Mouse (Mus musculus): ENCODE measurements around the gene Fam214a.
A peak's percentile ranks its signal among the peaks of the same experiment; 100 is the strongest.

Gene Fam214a

DNA sequence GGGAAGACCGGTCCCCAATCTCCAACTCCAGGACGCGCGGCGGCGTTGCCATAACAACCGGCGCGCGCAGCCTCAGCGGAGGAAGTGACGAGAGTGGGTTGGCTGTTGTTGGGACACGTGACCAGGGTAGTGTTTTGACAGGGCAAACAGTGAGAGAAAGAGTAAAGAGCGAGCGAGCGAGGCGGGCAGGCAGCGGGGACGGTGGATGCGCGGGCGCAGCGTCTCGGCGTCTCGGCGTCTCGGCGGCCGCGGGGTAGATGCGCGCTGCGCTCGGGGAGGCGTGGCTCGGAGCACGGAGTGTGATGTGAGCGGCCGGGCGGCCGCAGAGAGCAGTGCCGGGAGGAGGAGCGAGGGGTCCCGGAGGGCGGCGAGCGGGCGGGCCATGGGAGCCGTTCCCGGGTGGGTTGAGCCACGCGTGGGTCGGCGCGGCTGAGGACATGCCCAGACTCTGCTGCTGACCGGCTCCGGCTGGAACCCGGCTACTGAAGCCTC lies at the start of gene Fam214a:
Gene Fam214a (plus strand): TSS at position 129 of the 492 bp plus-strand sequence.
- DNase-seq (ENCODE audit: low read depth, low spot score) = peak; percentile 94

DNA sequence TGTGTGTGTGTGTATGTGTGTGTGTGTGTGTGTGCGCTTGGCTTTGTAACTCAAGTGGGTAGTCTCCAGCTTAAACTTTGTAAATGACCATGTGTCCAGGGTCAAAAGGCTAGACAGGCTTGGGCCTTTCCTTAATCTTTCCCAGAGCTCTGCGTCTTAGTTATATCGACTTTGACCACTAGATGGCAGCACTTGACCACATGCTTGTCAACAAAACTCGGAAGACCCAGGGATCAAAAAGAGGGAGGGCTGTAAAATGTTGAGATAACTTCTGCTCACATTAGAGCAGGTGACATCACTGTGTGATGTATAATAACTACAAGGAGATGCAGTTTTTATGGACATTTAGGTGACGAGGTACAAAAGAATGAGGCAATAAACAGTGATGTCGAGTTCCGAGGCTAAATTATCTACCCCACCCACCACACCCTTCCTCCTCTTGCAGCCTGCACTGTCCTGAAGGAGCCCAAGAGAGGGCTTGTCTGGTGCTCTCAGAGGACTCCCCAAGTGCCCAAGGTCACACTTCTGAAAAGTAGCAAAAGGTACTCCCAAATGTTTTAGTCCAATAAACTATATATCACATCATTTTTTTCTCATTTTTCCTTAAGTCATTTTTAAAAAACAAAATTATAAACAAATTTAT lies 47.7 kb upstream of the Fam214a start:
- peak; percentile 82 for DNase-seq (ENCODE audit: low read depth, low spot score)

DNA sequence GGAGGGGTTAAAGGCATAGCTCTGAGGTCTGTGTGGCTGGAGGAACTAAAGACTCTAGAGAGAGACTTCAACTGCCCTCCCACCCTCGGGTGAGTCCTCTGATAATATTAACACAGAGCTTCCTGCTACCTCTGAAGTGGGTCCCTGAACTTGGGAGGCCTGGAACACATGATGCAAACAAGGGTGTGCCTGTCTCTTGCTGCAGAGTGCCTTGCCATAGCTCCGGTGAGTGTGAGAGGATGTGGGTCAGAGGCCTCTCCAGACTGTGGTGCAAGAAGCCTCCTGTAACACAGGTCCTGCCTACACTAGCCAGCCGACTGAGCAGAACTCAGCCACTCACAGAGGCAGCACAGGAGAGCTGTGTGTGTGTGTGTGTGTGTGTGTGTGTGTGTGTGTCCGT lies 45.7 kb upstream of the Fam214a start:
- no peak for DNase-seq (ENCODE audit: low read depth, low spot score)

DNA sequence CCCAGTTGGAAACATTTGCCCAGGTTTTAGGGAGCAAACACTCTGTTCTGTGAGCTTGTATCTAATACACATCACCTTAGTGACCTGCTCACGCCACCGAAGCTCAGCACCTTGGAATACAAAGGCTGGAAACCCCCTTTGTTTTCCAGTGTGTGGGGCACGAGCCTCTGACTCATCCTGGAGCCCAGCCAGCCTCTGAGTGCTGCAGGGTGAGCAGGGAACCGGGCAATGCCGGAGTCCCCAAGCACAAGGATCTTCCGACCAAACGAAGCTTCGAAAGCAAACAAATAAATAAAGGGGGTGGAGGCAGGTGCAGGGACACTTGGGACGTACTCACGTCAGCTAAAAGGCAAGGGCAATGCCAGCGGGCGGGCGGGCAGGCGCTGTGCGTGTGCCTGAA lies 43.4 kb upstream of the Fam214a start:
- DNase-seq (ENCODE audit: low read depth, low spot score) = no peak

DNA sequence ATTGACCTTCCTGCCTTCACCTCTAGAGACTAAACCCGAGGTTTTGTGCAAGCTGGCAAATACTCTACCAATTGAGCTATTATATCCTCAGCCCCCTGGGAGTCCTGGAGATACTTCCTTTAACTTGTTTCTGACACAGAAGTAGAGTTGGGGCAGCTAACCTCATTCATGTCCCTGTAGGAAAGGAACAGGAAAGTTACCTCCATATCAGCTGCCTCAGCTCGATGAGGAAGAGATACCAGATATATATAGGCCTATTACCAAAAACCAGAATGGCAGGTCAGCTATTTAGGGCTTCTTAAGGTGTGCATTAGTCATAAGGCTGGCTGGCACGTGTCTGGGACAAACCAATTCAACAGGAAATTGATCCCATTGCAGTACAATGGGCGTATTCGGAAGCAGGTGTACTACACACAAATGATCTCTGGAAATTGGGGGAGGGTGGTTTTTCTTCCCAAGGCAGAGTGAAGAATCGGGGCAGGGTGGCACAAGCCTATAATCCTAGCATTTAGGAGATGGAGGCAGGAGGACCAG lies 42.4 kb upstream of the Fam214a start:
- DNase-seq (ENCODE audit: low read depth, low spot score) = no peak

DNA sequence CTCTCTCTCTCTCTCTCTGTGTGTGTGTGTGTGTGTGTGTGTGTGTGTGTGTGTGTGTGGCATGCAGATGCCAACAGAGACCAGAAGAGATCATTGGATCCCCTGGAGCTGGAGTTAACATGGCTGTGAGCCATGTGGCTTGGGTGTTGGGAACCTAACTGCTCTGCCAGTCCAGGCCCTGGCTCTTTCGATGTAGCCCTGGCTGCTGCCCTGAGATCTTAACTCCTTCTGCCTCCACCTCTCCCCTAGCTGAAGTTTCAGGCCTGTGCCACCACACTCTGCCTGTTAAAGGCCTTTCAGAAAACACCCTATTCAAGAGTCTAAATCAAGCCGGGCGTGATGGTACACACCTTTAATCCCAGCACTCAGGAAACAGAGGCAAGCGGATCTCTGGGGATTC lies 41.3 kb upstream of the Fam214a start:
- DNase-seq (ENCODE audit: low read depth, low spot score) = no peak

DNA sequence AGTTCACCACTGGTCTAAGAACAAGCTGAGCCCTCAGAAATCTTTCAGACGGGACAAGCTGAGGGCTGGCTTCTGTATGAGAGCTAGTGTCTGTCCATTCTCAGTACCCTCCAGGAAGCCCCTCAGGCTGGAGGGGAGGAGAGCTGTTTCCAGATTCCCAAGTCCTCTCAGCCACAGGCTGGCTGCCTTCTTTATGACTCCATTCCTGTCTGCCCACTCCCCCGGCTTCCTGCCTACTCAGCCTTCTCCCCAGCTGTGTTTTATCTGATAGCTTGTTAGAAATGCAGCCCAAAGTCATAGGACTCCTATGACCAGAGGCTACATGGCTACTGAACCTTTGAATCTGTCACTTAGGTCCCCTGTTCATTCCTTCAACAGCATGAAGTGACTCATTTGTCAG lies 40.8 kb upstream of the Fam214a start:
- peak; percentile 21 for DNase-seq (ENCODE audit: low read depth, low spot score)

DNA sequence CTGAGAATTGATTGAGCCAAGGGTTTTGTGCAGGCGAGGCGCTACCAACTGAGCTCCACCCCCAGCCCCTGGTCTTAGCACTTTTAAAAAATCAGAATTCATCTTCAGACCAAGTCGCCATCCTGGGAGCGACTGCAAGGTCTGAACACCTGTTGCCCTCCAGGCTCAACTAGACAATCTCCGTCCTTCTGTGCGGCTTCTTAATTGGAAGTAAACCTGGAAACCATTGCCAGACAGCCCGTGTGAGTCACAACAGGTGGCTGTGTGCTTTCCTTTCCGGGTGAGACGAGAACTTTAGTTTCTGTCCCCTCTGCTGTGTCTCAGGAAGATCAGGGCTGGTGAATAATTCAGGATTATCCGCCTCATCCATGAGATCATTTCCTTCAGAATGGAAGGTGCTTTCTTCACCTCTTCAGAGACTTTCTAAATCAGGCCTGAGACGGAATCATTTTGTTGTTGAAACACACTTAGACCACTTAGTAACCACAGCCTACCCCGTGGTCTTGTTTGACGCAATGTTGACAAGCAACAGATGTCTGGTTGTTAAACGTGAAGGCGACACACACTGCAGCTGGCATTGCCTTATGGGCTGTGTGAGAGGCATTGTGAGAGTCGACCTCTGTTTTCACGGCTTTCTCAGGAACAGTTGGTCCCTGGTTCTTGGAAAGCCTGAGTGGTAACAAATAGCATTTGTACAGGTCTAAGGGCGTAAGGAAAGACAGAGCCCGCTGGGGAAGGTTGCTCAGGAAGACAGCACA lies 39.9 kb upstream of the Fam214a start:
- DNase-seq (ENCODE audit: low read depth, low spot score) = no peak

DNA sequence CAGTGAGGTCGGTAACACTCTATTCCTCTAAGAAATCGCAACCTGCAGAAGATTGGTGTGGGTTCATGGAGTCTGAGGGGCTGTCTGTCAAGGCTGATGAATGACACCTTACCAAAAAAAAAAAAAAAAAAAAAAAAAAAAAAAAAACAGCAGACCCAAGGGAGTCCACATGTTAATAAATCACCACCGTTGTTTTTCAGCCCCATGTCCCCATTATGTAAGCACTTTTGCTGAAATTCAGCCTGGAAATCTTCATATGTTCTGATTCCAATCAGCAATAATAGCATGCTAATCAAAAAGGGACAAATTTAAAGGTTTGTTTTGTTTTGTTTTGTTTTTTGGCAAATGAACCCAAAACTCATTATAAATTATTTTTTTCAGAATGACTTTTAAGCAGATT lies 37.1 kb upstream of the Fam214a start:
- DNase-seq (ENCODE audit: low read depth, low spot score) = no peak

DNA sequence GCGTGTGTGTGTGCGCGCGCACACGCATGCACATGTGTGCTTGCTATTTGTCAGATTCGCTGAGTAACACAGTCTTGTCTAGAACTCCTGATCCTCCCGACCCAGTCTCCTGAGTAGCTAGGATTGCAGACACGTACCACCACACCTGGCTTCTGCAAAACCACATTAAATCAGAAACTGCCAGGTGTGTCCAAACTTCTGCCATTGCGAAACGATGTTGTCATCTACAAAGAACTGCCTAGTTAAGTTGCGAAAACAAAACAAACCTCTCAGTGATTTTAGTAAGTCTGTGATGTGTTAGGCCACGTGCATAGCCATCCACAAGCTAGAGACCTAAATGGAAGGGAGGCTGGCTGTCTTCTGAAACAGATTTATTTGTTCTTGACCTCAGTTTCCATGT lies 32.2 kb upstream of the Fam214a start:
- no peak for DNase-seq (ENCODE audit: low read depth, low spot score)

DNA sequence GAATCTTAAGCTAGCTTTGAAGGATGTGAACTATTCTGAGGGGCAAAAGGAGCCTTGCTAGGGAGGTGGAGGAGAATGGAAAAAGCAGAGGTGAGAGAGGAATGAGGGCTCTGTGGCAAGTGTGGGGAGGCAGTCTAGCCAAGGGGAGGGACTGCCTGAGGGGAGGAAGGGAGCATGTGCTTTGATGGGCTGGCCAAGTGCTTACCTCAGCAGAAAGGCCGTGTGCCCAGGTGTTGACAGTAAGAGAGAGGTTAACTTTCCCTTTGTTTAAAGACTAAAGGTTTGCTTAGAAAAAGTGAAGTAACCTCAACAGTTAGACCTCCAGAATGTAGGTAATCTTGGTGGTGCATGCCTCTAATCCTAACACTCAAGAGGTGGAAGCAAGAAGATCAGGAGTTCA lies 31.3 kb upstream of the Fam214a start:
- DNase-seq (ENCODE audit: low read depth, low spot score) = no peak

DNA sequence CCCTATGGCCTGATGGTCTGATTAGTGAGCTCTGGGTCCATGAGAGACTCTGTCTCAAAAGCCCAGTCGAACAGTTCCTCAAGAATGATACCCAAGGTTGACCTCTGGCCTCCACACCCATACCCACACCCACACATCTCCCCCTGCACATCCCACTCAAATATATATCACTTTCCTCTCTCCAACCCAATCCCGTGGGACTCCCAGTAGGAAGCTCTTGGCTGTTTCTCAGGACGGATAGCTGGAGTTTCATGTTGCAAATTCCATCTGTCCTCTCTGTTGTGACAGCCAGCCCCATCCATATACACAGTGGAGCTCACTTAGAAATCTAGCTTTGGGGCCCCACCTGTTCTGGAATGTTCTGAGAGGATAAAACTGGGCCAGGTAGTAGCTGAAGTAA lies 29.8 kb upstream of the Fam214a start:
- DNase-seq (ENCODE audit: low read depth, low spot score) = no peak

DNA sequence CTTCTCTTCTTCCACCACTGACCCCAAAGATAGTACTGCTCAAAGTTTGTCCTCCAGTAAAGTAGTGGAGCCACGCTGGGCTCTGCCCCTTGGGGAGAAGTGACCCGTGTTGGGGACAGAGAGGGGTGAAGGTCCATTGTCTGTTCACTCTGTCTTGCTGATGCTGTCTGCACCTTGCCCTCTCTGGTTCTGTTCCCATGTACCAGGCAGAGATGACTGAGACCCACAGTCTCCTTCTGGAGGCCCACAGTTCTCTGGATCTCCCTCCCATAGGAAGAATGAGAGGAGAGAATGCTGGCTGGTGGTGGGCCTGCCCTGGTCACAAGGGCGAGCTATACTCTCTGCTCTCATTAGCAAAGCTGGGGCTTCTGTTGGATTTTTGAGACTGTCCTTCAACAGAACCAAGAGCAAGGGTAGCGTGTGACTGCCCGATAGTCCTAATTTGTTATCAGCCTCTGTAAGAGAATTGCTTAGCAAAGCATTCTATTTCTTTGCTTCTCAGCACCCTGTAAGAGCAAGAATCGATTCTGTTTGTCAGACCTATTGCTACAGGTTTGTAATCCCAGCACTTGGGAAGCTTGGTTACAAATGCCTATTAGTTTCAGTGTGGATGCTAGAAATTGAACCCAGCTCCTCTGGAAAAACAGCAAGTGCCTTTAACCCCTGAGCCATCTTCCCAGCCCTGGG lies 29.2 kb upstream of the Fam214a start:
- DNase-seq (ENCODE audit: low read depth, low spot score) = no peak

DNA sequence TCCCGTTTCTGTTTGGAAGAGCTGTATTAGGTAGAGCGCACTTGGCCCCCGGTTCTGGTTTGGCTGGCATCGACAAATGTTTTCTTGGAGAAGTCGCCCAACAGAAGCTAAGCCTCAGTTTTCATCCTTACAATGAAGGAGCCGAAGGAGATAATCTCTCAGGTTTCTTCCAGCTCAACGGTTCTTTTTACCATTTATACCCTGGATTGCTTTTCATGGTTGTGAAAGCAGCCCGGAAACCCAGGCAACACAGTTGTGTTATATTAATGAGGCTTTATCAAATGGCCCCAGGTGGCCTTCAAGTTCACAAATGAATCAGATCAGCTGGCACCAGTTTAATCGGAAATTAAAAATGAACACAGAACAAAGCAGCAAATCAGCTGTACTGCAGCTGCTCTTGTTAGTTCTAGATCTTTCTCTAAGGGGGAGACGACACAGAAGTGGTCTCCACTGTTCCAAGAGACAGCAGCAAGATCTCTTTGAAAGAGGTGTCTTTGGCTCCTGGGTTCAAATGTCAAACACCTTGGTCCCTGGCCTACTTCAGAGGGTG lies 27.4 kb upstream of the Fam214a start:
- DNase-seq (ENCODE audit: low read depth, low spot score) = peak; percentile 38

DNA sequence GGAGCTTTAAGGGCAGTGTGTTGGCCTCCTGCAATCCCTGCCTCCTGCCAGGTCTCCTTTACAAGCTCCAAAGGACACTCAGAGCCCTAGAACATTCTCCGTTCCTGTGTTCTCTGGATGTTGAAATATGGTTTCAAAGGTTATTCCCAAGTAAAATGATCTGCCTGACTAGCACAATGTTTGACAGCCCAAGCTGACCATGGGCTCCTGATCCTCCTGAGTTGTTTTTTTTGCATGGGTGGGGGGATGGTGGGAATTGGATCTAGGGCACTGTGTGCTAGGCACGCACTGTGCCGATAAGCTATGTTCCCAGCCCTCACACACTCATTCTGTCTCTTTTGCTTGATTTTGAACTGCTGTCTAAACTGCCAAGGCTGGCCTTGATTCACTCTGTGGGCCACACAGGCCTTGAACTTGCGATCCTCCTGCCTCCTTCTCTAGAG lies 22.7 kb upstream of the Fam214a start:
- no peak for DNase-seq (ENCODE audit: low read depth, low spot score)

DNA sequence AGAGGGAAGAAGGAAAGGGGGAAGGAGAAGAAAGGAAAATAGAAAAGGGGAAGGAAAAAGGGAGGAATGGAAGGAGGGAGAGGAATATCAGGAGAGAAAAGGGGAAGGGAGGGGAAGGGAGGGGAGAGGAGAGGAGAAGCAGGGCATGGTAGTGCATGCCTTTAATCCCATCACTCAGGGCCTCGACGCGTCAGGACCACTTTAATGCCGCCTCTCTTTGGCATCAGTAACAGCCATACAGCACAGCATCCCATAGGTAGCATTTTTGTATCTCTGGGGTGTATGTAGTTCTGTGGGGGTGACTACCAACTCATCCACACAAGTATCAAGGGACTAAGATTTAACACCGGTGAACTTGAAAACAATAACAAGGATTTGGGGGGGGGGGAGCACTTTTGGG lies 22.0 kb upstream of the Fam214a start:
- no peak for DNase-seq (ENCODE audit: low read depth, low spot score)

DNA sequence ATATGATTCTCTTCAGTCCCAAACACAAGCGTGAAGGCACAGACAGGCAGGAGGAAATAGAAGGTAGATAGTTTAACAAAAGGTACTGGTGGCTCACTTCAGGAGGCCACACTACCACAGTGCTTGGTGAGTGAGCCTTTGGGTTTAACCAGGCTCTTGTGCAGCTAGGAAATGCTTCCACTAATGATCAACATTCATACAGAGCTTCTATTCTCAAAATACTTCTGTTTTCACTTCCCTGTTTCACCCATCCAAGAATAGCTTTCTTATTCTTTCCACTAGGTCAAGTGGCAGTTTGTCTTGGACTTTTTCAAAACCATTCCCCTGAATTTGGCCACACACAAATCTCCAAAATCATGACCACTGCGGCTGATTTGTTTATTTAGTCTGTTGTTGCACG lies 17.4 kb upstream of the Fam214a start:
- DNase-seq (ENCODE audit: low read depth, low spot score) = no peak

DNA sequence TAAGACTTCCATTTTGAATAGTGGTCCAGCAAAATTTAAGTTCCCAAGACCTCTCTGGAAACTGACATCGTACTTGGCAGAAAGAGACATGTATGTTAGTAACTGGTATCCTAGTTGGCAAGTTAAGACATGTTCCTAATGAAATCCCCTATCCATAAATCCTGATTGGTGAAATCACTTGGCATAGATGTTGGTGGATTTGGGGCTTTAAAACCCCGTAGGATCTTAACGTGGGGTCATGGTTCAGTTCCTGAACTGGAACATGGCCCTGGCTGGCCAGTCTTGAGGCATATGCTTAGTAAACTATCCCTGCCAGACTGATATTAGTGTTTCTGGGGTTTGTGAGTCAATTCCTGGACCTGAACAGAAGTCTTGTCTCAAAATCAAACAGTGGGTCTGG lies 14.9 kb upstream of the Fam214a start:
- no peak for DNase-seq (ENCODE audit: low read depth, low spot score)

DNA sequence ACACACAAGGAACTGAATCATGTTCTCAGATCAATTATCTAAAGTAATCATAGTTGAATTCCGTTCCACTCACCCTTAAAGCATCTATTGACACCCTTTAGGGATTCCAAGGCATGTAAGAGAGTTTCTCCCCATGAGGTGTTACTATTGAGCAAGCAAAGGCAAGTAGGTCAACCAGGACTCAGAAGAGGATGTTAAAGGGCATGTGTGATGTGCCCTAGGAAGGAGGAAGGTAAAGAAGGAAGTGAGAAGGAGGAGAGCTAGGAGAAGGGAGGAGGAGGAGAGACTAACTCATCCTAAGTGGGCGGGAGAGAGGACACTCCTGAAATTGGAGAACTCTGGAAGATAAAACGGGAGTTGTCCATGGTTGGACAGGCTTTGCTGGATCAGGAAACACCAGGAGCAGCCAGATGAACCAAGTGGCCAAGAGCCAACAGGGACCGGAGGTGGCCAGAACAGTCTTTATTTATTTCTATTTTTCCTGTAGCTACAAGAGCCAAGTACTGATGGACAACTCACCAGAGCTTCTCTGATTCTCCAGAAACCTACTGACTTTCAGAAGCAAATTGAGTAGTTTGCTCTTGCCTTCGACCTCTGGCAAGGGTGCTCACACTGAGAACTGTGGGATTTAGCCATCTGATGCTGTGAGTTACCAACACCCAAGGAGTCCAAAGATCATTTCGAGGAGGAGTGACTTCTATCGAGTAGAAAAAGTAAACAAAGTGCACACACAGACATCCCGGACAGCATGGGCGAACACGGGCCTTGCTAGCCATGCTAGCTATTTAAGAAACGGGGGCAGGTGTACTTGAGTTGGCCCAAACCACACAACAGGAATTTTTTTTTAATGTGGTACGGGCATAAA lies 13.8 kb upstream of the Fam214a start:
- no peak for DNase-seq (ENCODE audit: low read depth, low spot score)

DNA sequence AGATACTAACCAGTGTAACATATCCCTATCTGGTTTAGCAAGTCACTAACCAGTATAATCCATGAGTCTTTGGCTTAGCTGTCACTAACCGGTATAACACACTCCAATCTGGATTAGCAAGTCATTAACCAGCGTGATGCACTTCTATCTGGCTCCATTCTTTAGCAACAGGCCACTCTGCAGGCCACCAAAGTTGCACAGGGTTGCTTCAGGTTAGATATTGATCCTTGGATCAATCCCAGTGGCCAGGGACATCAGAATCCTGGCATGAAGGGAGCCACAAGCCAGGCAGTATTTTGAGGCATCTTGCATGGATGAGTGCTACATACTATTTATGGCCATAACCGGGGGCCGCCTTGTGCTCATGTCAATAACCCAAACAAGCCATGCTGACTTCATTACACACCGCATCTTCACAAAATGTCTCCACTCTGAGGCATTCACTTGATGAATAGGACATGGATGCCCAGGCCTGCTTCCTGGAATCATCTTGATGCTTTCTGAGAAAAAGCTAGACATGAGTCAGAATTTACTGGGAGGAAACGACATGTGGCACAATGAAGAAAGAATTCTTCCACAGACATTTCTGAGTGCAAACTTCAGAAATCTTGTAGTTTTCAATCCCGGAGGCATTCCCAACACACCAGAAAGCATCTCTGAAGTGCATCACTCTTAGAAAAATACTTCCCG lies 5.8 kb upstream of the Fam214a start:
- DNase-seq (ENCODE audit: low read depth, low spot score) = no peak

DNA sequence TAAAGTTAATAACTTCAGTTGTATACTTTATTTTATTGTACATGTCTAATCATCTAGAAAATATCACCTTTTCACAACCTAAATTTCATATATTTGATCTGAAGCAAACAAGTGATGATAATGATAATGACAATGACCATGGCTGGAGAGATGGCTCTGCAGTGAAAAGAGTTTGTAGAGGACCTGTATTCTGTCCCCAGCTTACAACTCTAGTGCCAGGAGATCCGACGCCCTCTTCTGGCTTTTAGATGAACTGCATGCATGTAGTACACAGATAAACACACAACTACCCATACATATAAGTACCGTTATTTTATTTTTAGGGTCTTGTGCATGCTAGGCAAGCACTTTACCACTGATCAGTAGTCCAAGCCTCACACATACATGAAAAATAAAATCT lies 1.2 kb upstream of the Fam214a start:
- no peak for DNase-seq (ENCODE audit: low read depth, low spot score)

Measured in mesoderm, embryonic 11.5 days (tissue).